In genomic region chr14:42133806-42134205, GRCm38 (mm10) we compare ENCODE assay signal across 15 mouse cellular contexts. TPM values are rescaled to one million over a fixed set of nuclear protein-coding genes. Genes with fewer than 3 reads are reported as not detected.
DNase-seq lines count a peak whose midpoint lies in the region; TF ChIP-seq lines count a peak whose summit lies in the region.
"Not testable (repeated sequence)": the region's sequence is repeated elsewhere in the genome, so short reads cannot be mapped to it uniquely, and the experiment has no call there.
"Had no signal": no experiment of that assay in that cellular context is flagged by ENCODE, and none has a peak within 500 bp of the region (broad histone marks: within the 10 kb centered on the region; RNA-seq: fewer than 3 reads in every experiment).

No protein-coding gene starts in this region.

- not testable (repeated sequence) for H3K4me3 ChIP-seq in gastrocnemius, adult 2 months

- H3K27ac ChIP-seq in gastrocnemius, adult 2 months = not testable (repeated sequence)

- intact Hi-C loops in gastrocnemius, adult 2 months (cut with DNase I); left cerebral cortex, postnatal 14 days (cut with DNase I): not testable (repeated sequence)

- peak; percentile 1 for DNase-seq in adrenal gland, postnatal 10 days
- DNase-seq in gastrocnemius, adult 2 months = peak; percentile 10
- DNase-seq in gastrocnemius, postnatal 4 days (ENCODE audit: low spot score in 2 of 2) = peak; percentile 4 to 13
- peak; percentile 1 for DNase-seq in kidney, adult 11 months
- DNase-seq in left cerebral cortex, postnatal 14 days (ENCODE audit: low spot score in 2 of 2) = peak; percentile 0 to 2
- DNase-seq in spleen, postnatal 4 days (ENCODE audit: low spot score in 2 of 2) = peak; percentile 10 to 54
- DNase-seq in thymus, postnatal 4 days = peak; percentile 4

- not testable (repeated sequence) for TF ChIP-seq CTCF in gastrocnemius, adult 2 months (IDR thresholded peaks at IDR 0.05)

RNA-seq across cellular contexts. Expression of gene Gm7951, which starts 16.6 kb away (rescaled TPM):
- not detected for total RNA-seq in adrenal gland, postnatal 10 days (2021)
- total RNA-seq in gastrocnemius, adult 2 months (2021) = not detected
- total RNA-seq in gastrocnemius, postnatal 4 days (2021) = not detected
- not detected for total RNA-seq in left cerebral cortex, postnatal 14 days (2021)
- total RNA-seq: adrenal gland, postnatal 25 days; gastrocnemius, adult 18-20 months; gastrocnemius, postnatal 36 days; heart, adult 18-20 months; heart, postnatal 10 days; heart, postnatal 36 days; MEL had no signal

RNA-seq across cellular contexts. Expression of gene Gm17027, which starts 28.6 kb away (rescaled TPM):
- not detected for total RNA-seq in adrenal gland, postnatal 10 days (2021)
- not detected for total RNA-seq in gastrocnemius, adult 2 months (2021)
- total RNA-seq in gastrocnemius, postnatal 4 days (2021) = not detected
- not detected for total RNA-seq in left cerebral cortex, postnatal 14 days (2021)
- total RNA-seq: adrenal gland, postnatal 25 days; gastrocnemius, adult 18-20 months; gastrocnemius, postnatal 36 days; heart, adult 18-20 months; heart, postnatal 10 days; heart, postnatal 36 days; hindbrain, postnatal 0 days; MEL had no signal

RNA-seq across cellular contexts. Expression of gene Gm3573, which starts 56.8 kb away (rescaled TPM):
- not detected for total RNA-seq in adrenal gland, postnatal 10 days (2021)
- not detected for total RNA-seq in gastrocnemius, adult 2 months (2021)
- total RNA-seq in gastrocnemius, postnatal 4 days (2021) = not detected
- 1 to 10 TPM in 1 of 2 experiments, under 1 TPM in 1; 0.82 to 2.2 TPM for total RNA-seq in left cerebral cortex, postnatal 14 days (2021)
- total RNA-seq: adrenal gland, postnatal 25 days; gastrocnemius, adult 18-20 months; gastrocnemius, postnatal 36 days; heart, adult 18-20 months; heart, postnatal 10 days; heart, postnatal 36 days; hindbrain, postnatal 0 days; MEL had no signal
